In genomic region chr2:20737112-20737808, GRCm38 (mm10) we compare ENCODE assay signal across 8 mouse cellular contexts.
DNase-seq lines count a peak whose midpoint lies in the region; ATAC-seq lines count a peak whose summit lies in the region.

No protein-coding gene starts in this region.

- no peaks in the 10 kb centered on the region for H3K27me3 ChIP-seq in liver, embryonic 12.5 days (replicated peaks)
- no peaks in the 10 kb centered on the region for H3K27me3 ChIP-seq in embryonic facial prominence, embryonic 13.5 days
- H3K27me3 ChIP-seq in midbrain, embryonic 14.5 days (ENCODE audit: control insufficient read depth, insufficient read depth, low read length): no peaks in the 10 kb centered on the region

- 63% methylated on average over 19 of the region's 19 CpGs for WGBS in liver, embryonic 12.5 days (ENCODE audit: insufficient replicate concordance)
- WGBS in embryonic facial prominence, embryonic 13.5 days: 25% methylated on average over 19 of the region's 19 CpGs
- WGBS in midbrain, embryonic 14.5 days: 72% methylated on average over 19 of the region's 19 CpGs

- no peak overlapping the region for H3K9ac ChIP-seq in liver, embryonic 12.5 days
- H3K9ac ChIP-seq in embryonic facial prominence, embryonic 13.5 days: no peak overlapping the region
- no peak overlapping the region for H3K9ac ChIP-seq in midbrain, embryonic 14.5 days (replicated peaks; ENCODE audit: low read length)

- no peak overlapping the region for H3K4me3 ChIP-seq in liver, embryonic 12.5 days
- peak overlapping the region; percentile 20 for H3K4me3 ChIP-seq in embryonic facial prominence, embryonic 13.5 days
- no peak overlapping the region for H3K4me3 ChIP-seq in midbrain, embryonic 14.5 days (replicated peaks; ENCODE audit: low read depth, low read length)

- no peaks in the 10 kb centered on the region for H3K9me3 ChIP-seq in liver, embryonic 12.5 days (replicated peaks)
- no peaks in the 10 kb centered on the region for H3K9me3 ChIP-seq in embryonic facial prominence, embryonic 13.5 days
- H3K9me3 ChIP-seq in midbrain, embryonic 14.5 days (ENCODE audit: control insufficient read depth, low read length): no peaks in the 10 kb centered on the region

- no peak for DNase-seq in liver
- peak; percentile 35 to 62 for DNase-seq in kidney, postnatal 25 days
- DNase-seq in testis, postnatal 14 days (ENCODE audit: low spot score): peak; percentile 31
- no peak for DNase-seq in layer of hippocampus, postnatal 10 days (ENCODE audit: low spot score in 2 of 2)
- DNase-seq in midbrain, embryonic 14.5 days: no peak
- DNase-seq in left cerebral cortex, adult 18-20 months (ENCODE audit: low spot score in 2 of 2): no peak

- H3K27ac ChIP-seq in liver, embryonic 12.5 days: no peak overlapping the region
- H3K27ac ChIP-seq in embryonic facial prominence, embryonic 13.5 days: peak overlapping the region; percentile 58; the same call in 1 of the 2 replicates
- no peak overlapping the region for H3K27ac ChIP-seq in midbrain, embryonic 14.5 days (replicated peaks; ENCODE audit: low read depth, low read length)

- no peaks in the 10 kb centered on the region; the same call in 1 of the 2 replicates for H3K4me1 ChIP-seq in liver, embryonic 12.5 days
- peaks cover 29% of the 10 kb centered on the region for H3K4me1 ChIP-seq in embryonic facial prominence, embryonic 13.5 days
- H3K4me1 ChIP-seq in midbrain, embryonic 14.5 days (ENCODE audit: control insufficient read depth, insufficient read depth, low read length): no peaks in the 10 kb centered on the region; the same call in 1 of the 2 replicates

- ATAC-seq in liver, embryonic 12.5 days: no peak
- ATAC-seq in embryonic facial prominence, embryonic 13.5 days (ENCODE audit: insufficient number of reproducible peaks, insufficient read depth, low FRiP score, low TSS enrichment, low read depth): no peak
- ATAC-seq in midbrain, embryonic 14.5 days (ENCODE audit: low FRiP score, low TSS enrichment): no peak

- H3K36me3 ChIP-seq in liver, embryonic 12.5 days: no peaks in the 10 kb centered on the region
- no peaks in the 10 kb centered on the region for H3K36me3 ChIP-seq in embryonic facial prominence, embryonic 13.5 days
- no peaks in the 10 kb centered on the region for H3K36me3 ChIP-seq in midbrain, embryonic 14.5 days (ENCODE audit: control insufficient read depth, insufficient read depth, low read length)

- H3K4me2 ChIP-seq in liver, embryonic 12.5 days: peak overlapping the region; percentile 24
- H3K4me2 ChIP-seq in embryonic facial prominence, embryonic 13.5 days: peak overlapping the region; percentile 52
- no peak overlapping the region for H3K4me2 ChIP-seq in midbrain, embryonic 14.5 days (ENCODE audit: low read length)

Comparison
In these comparisons a context has a peak if more than half of its experiments do, and no peak if none do; other contexts are left out.
1. DNase-seq: peak in kidney, postnatal 25 days (2 of 2) and testis, postnatal 14 days (single experiment); none in liver (single experiment), layer of hippocampus, postnatal 10 days (0 of 2), midbrain, embryonic 14.5 days (single experiment) and left cerebral cortex, adult 18-20 months (0 of 2).